Comparison of ENCODE assay signal across 9 mouse cellular contexts in the genomic region with DNA sequence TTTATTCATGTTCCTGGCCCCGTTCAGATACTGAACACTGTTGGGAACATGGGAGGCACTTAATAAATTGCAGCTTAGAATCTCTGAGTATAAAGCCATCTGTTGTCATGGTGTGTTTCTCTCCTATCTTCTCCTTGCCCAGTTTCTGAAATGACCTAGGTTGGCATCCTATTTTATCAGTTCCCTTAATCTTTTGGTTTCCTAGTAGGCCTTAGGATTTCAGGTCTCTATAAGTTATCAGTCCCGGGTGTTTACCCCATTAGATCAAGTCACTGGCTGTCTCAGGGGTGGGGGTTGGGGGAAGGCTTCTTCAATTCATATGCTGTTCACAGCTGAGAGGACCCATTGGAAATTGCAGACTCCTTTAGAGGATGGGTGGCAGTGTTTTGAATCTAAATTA. TPM values are rescaled to one million over a fixed set of nuclear protein-coding genes. Genes with fewer than 3 reads are reported as not detected.
DNase-seq lines count a peak whose midpoint lies in the region; ATAC-seq and TF ChIP-seq lines count a peak whose summit lies in the region.
"Had no signal": no experiment of that assay in that cellular context is flagged by ENCODE, and none has a peak within 500 bp of the region (broad histone marks: within the 10 kb centered on the region; RNA-seq: fewer than 3 reads in every experiment).

No protein-coding gene starts in this region.

- no peak for TF ChIP-seq RAD21 in CH12.LX (IDR thresholded peaks at IDR 0.05; ENCODE audit: low read depth, low read length)

- TF ChIP-seq EP300 in CH12.LX (IDR thresholded peaks at IDR 0.05; ENCODE audit: low read length): no peak
- TF ChIP-seq EP300 in liver, postnatal 0 days (IDR thresholded peaks at IDR 0.05; ENCODE audit: low read depth): no peak

- peaks cover 2% of the 10 kb centered on the region for H3K9me3 ChIP-seq in CH12.LX (replicated peaks; ENCODE audit: low read length)
- peaks cover 5% of the 10 kb centered on the region; the same call in 1 of the 2 replicates for H3K9me3 ChIP-seq in hindbrain, embryonic 10.5 days
- H3K9me3 ChIP-seq in liver, postnatal 0 days (ENCODE audit: low read length): no peaks in the 10 kb centered on the region

- H3K4me2 ChIP-seq in CH12.LX (ENCODE audit: insufficient read depth, low read depth, poor library complexity, severe bottlenecking): peak overlapping the region; percentile 83
- H3K4me2 ChIP-seq in liver, postnatal 0 days (ENCODE audit: low read depth, low read length): peak overlapping the region; percentile 93

- peak overlapping the region; percentile 99; the same call in 1 of the 2 replicates for H3K9ac ChIP-seq in CH12.LX (ENCODE audit: insufficient read depth, low read depth)
- peak overlapping the region; percentile 96 for H3K9ac ChIP-seq in liver, postnatal 0 days (replicated peaks)

- in situ Hi-C loops in CH12.LX (cut with MboI; ENCODE audit: low pct_ligation_motif_present, low pct_unique_long_range_greater_than_20kb, low sequenced_read_pairs): loop anchor here (5.0 kb wide), 1 partner anchor 88 kb away; no protein-coding TSS in a partner anchor

- H3K4me3 ChIP-seq in gastrocnemius, adult 2 months: peak overlapping the region; percentile 96
- peak overlapping the region; percentile 67 to 87 (median 71) for H3K4me3 ChIP-seq in CH12.LX (replicated peaks in 1 of 3; ENCODE audit: low read depth in 2 of 3, low read length in 2 of 3, poor library complexity in 1 of 3)
- H3K4me3 ChIP-seq in hindbrain, embryonic 10.5 days: peak overlapping the region; percentile 86
- peak overlapping the region; percentile 94 for H3K4me3 ChIP-seq in liver, postnatal 0 days (ENCODE audit: low read depth, low read length)

- peaks cover 5 to 30% of the 10 kb centered on the region in 2 experiments for H3K36me3 ChIP-seq in CH12.LX (replicated peaks in 1 of 2; ENCODE audit: control insufficient read depth in 1 of 2, insufficient read depth in 1 of 2, low read length in 1 of 2)
- peaks cover 27% of the 10 kb centered on the region for H3K36me3 ChIP-seq in hindbrain, embryonic 10.5 days
- H3K36me3 ChIP-seq in liver, postnatal 0 days (replicated peaks; ENCODE audit: insufficient read depth, low read length): peaks cover 9% of the 10 kb centered on the region; the same call in 1 of the 2 replicates

- no peak for TF ChIP-seq CTCF in gastrocnemius, adult 2 months (IDR thresholded peaks at IDR 0.05)
- no peak for TF ChIP-seq CTCF in CH12.LX (conservative IDR thresholded peaks at IDR 0.05 in 1 of 2, IDR thresholded peaks at IDR 0.05 in 1 of 2; ENCODE audit: low read depth in 2 of 2, low read length in 2 of 2)
- no peak for TF ChIP-seq CTCF in liver, postnatal 0 days (IDR thresholded peaks at IDR 0.05; ENCODE audit: low read depth)

- no peak for ATAC-seq in liver, postnatal 0 days

- intact Hi-C loops in gastrocnemius, adult 2 months (cut with DNase I): loop anchor here (10.0 kb wide), 1 partner anchor 150 kb away; the partner anchor contains the start of gene Zfp655

- H3K27me3 ChIP-seq in CH12.LX (replicated peaks): no peaks in the 10 kb centered on the region
- no peaks in the 10 kb centered on the region for H3K27me3 ChIP-seq in hindbrain, embryonic 10.5 days (ENCODE audit: insufficient read depth, poor library complexity, severe bottlenecking)
- no peaks in the 10 kb centered on the region for H3K27me3 ChIP-seq in liver, postnatal 0 days (ENCODE audit: insufficient read depth, low read length)

- dilution Hi-C loops in CH12.LX (cut with MboI; ENCODE audit: extremely low pct_ligation_motif_present, extremely low pct_unique_long_range_greater_than_20kb, low sequenced_read_pairs): no loop called here

- WGBS in hindbrain, embryonic 10.5 days: 88% methylated on average over 2 of the region's 2 CpGs
- WGBS in liver, postnatal 0 days (ENCODE audit: insufficient replicate concordance): 37% methylated on average over 2 of the region's 2 CpGs

- DNase-seq in gastrocnemius, adult 2 months: no peak
- DNase-seq in gastrocnemius, postnatal 25 days: no peak
- DNase-seq in CH12.LX (ENCODE audit: extremely low read depth): no peak
- DNase-seq in hindbrain, embryonic 10.5 days (ENCODE audit: low spot score): no peak
- no peak for DNase-seq in liver, postnatal 0 days
- DNase-seq in retina, postnatal 1 day: no peak
- no peak for DNase-seq in adrenal gland, adult 2 months
- no peak for DNase-seq in spleen, adult 18-20 months

- no peak overlapping the region; the same call in 1 of the 2 replicates for H3K27ac ChIP-seq in gastrocnemius, adult 2 months
- H3K27ac ChIP-seq in CH12.LX (ENCODE audit: insufficient read depth, low read depth): no peak overlapping the region
- no peak overlapping the region for H3K27ac ChIP-seq in hindbrain, embryonic 10.5 days
- H3K27ac ChIP-seq in liver, postnatal 0 days (ENCODE audit: low read depth): peak overlapping the region; percentile 85; the same call in 1 of the 2 replicates

- TF ChIP-seq POLR2A in CH12.LX (IDR thresholded peaks at IDR 0.05; ENCODE audit: low read depth, low read length): no peak

- peaks cover 48% of the 10 kb centered on the region for H3K79me2 ChIP-seq in CH12.LX (replicated peaks; ENCODE audit: control insufficient read depth, extremely low read depth, insufficient read depth, poor library complexity, severe bottlenecking)

- H3K4me1 ChIP-seq in CH12.LX (ENCODE audit: control insufficient read depth in 1 of 2, insufficient read depth in 2 of 2): peaks cover 5 to 23% of the 10 kb centered on the region in 2 experiments; a peak in 3 of 4 replicates
- peaks cover 15% of the 10 kb centered on the region for H3K4me1 ChIP-seq in hindbrain, embryonic 10.5 days (replicated peaks)
- H3K4me1 ChIP-seq in liver, postnatal 0 days (ENCODE audit: insufficient read depth): peaks cover 15% of the 10 kb centered on the region

TF ChIP-seq in CH12.LX, 34 proteins besides CTCF, POLR2A, EP300 and RAD21:
- no peak for TF ChIP-seq USF2 (conservative IDR thresholded peaks at IDR 0.05; ENCODE audit: low read depth, low read length)
TF ChIP-seq in CH12.LX: peak in this region for 0.

RNA-seq across cellular contexts. Expression of gene Kpna7, which starts 1.0 kb away (rescaled TPM):
- total RNA-seq in gastrocnemius, adult 2 months (2021): not detected
- total RNA-seq in gastrocnemius, postnatal 25 days (2021): not detected
- total RNA-seq in CH12.LX (2012; rRNA removed) (not detected in 2 replicates), CH12.LX (2014; rRNA removed) (not detected in 2 replicates)
- polyA plus RNA-seq in CH12.LX (2012; ENCODE audit: insufficient read length, low read depth): 0.26 TPM in 1 of 2 replicates, not detected in the other
- not detected in 2 replicates for polyA plus RNA-seq in hindbrain, embryonic 10.5 days (2016; fragmentation: Nextera tagmentation; extraction: Ambion mirVana)
- polyA plus RNA-seq in liver, postnatal 0 days (2015; fragmentation: Nextera tagmentation; extraction: Ambion mirVana): not detected in 2 replicates
- not detected for total RNA-seq in adrenal gland, adult 2 months (2021)
- not detected in 2 replicates for polyA plus RNA-seq in adrenal gland, adult 2 months (2012; rRNA removed)
- polyA plus RNA-seq: brain, embryonic 14.5 days had no signal

RNA-seq across cellular contexts. Expression of gene Arpc1a, which starts 1.2 kb away (rescaled TPM):
- 10 to 100 TPM; 23.8 to 30.3 TPM for total RNA-seq in gastrocnemius, adult 2 months (2021)
- total RNA-seq in gastrocnemius, postnatal 25 days (2021): 10 to 100 TPM; 26.6 to 32.2 TPM
- total RNA-seq in CH12.LX (2012; rRNA removed) (57.5 and 59.2 TPM in 2 replicates), CH12.LX (2014; rRNA removed) (56.5 and 59.5 TPM in 2 replicates)
- 68.9 and 83.2 TPM in 2 replicates for polyA plus RNA-seq in CH12.LX (2012; ENCODE audit: insufficient read length, low read depth)
- polyA plus RNA-seq in hindbrain, embryonic 10.5 days (2016; fragmentation: Nextera tagmentation; extraction: Ambion mirVana): 145 and 159 TPM in 2 replicates
- 49.1 and 51.1 TPM in 2 replicates for polyA plus RNA-seq in liver, postnatal 0 days (2015; fragmentation: Nextera tagmentation; extraction: Ambion mirVana)
- 100 to 1,000 TPM; 111 to 129 TPM for total RNA-seq in adrenal gland, adult 2 months (2021)
- polyA plus RNA-seq in adrenal gland, adult 2 months (2012; rRNA removed): 70.9 and 78.6 TPM in 2 replicates

RNA-seq across cellular contexts. Expression of gene Arpc1b, which starts 29.2 kb away (rescaled TPM):
- total RNA-seq in gastrocnemius, adult 2 months (2021): 10 to 100 TPM; 20.1 to 29.9 TPM
- 10 to 100 TPM; 32.4 to 46.8 TPM for total RNA-seq in gastrocnemius, postnatal 25 days (2021)
- 516 and 548 TPM in 2 replicates for total RNA-seq in CH12.LX (2012; rRNA removed)
- 317 and 330 TPM in 2 replicates for total RNA-seq in CH12.LX (2014; rRNA removed)
- polyA plus RNA-seq in CH12.LX (2012; ENCODE audit: insufficient read length, low read depth): 441 and 472 TPM in 2 replicates
- 107 and 126 TPM in 2 replicates for polyA plus RNA-seq in hindbrain, embryonic 10.5 days (2016; fragmentation: Nextera tagmentation; extraction: Ambion mirVana)
- 157 and 181 TPM in 2 replicates for polyA plus RNA-seq in liver, postnatal 0 days (2015; fragmentation: Nextera tagmentation; extraction: Ambion mirVana)
- total RNA-seq in adrenal gland, adult 2 months (2021): 100 to 1,000 TPM; 212 to 236 TPM
- 450 and 491 TPM in 2 replicates for polyA plus RNA-seq in adrenal gland, adult 2 months (2012; rRNA removed)

RNA-seq across cellular contexts. Expression of gene 1700018F24Rik, which starts 42.0 kb away (rescaled TPM):
- total RNA-seq in gastrocnemius, adult 2 months (2021): not detected
- not detected for total RNA-seq in gastrocnemius, postnatal 25 days (2021)
- total RNA-seq in CH12.LX (2012; rRNA removed) (not detected in 2 replicates), CH12.LX (2014; rRNA removed) (not detected in 2 replicates)
- not detected in 2 replicates for polyA plus RNA-seq in CH12.LX (2012; ENCODE audit: insufficient read length, low read depth)
- not detected in 2 replicates for polyA plus RNA-seq in hindbrain, embryonic 10.5 days (2016; fragmentation: Nextera tagmentation; extraction: Ambion mirVana)
- polyA plus RNA-seq in liver, postnatal 0 days (2015; fragmentation: Nextera tagmentation; extraction: Ambion mirVana): not detected in 2 replicates
- not detected for total RNA-seq in adrenal gland, adult 2 months (2021)
- polyA plus RNA-seq in adrenal gland, adult 2 months (2012; rRNA removed): not detected in 2 replicates
- polyA plus RNA-seq: brain, embryonic 14.5 days had no signal

RNA-seq across cellular contexts. Expression of gene Gm4871, which starts 52.3 kb away (rescaled TPM):
- not detected for total RNA-seq in gastrocnemius, adult 2 months (2021)
- total RNA-seq in gastrocnemius, postnatal 25 days (2021): not detected
- total RNA-seq in CH12.LX (2012; rRNA removed): not detected in 2 replicates
- not detected in 2 replicates for total RNA-seq in CH12.LX (2014; rRNA removed)
- polyA plus RNA-seq in CH12.LX (2012; ENCODE audit: insufficient read length, low read depth): not detected in 2 replicates
- polyA plus RNA-seq in hindbrain, embryonic 10.5 days (2016; fragmentation: Nextera tagmentation; extraction: Ambion mirVana): 0.13 TPM in 1 of 2 replicates, not detected in the other
- not detected in 2 replicates for polyA plus RNA-seq in liver, postnatal 0 days (2015; fragmentation: Nextera tagmentation; extraction: Ambion mirVana)
- not detected for total RNA-seq in adrenal gland, adult 2 months (2021)
- polyA plus RNA-seq in adrenal gland, adult 2 months (2012; rRNA removed): not detected in 2 replicates
- polyA plus RNA-seq: brain, embryonic 14.5 days had no signal

Comparison
In these comparisons a context has a peak if more than half of its experiments do, and no peak if none do; other contexts are left out.
1. RNA of gene Arpc1b, which starts 29.2 kb away (total RNA-seq): 317 to 548 TPM in CH12.LX and 212 to 236 TPM in adrenal gland, adult 2 months; 32.4 to 46.8 TPM in gastrocnemius, postnatal 25 days and 20.1 to 29.9 TPM in gastrocnemius, adult 2 months; every median in the first group is over 4 times any median in the second.
2. Peak in every context shown above with its lines, with median percentiles within 50 percentile points of each other: H3K4me3 ChIP-seq.